Mouse (Mus musculus): ENCODE results near the gene Saa1.

DNA sequence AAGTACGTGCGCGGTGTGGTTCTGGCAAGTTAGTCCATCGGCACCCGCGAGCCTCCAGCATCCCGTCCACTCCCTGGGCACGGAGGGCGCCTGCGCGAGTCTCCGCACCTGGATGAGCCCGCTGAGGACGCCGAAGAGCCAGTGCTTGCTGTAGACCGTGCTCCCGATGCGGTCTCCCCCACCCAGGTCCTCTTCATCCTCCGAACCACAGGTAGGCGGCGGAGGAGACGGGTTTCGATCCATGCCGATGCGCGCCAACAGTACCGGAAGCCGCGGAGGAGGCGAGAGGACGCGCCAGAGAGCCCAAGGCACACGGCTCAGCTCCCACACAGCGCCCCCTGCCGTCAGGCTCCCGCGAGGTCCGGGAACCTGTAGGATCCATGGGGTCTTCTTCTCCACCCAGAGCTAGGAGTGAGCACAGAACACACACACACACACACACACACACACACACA lies 32.4 kb downstream of the Saa1 start, which contains the start of gene Saal1:
- TF ChIP-seq CTCF (IDR thresholded peaks at IDR 0.05; ENCODE audit: extremely low read depth, insufficient read depth, low read length) (peak; percentile 72), POLR2A (IDR thresholded peaks at IDR 0.05; ENCODE audit: extremely low read depth, insufficient read depth, low read length) (peak; percentile 60; the same call in 1 of the 2 replicates)
